Mouse (Mus musculus): Measurements from ENCODE around the gene Atp6v1fnb. TPM values are rescaled to one million over a fixed set of nuclear protein-coding genes. Genes with fewer than 3 reads are reported as not detected.

Gene Atp6v1fnb
- polyA plus RNA-seq, 1 experiment from 2014 or later: not detected

DNA sequence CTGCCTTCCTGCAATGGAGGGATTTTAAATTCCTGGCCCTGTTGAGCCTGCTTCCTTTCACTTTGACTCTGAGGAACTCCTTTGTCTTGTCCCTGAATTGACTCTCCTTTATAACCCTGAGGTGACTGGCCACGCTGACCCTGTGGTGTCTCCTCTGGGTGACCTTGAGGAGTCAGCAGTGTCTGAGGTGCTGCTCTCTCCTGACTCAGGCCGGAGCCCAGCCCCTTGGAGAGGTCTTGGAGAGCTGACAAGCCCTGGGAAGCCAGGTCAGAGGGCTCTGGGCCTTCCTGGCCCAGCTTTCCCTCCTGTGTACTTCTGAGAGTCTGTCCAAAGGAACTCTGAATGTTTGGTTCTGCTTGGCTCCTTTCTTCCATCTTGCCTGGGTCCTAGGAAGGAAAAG is 3.5 kb downstream of the Atp6v1fnb start:
- Histone ChIP-seq H3K27ac (no peak overlapping the region), H3K27me3 (ENCODE audit: insufficient read depth, poor library complexity, severe bottlenecking) (peaks cover 49% of the 10 kb centered on the region), H3K4me1 (replicated peaks) (peaks cover 18% of the 10 kb centered on the region), H3K4me3 (peak overlapping the region; percentile 59; the same call in 1 of the 2 replicates), H3K36me3 (peaks cover 22% of the 10 kb centered on the region), H3K9me3 (no peaks in the 10 kb centered on the region)
- no peak for DNase-seq (ENCODE audit: low spot score)
- WGBS: 46% methylated on average over 2 of the region's 2 CpGs

DNA sequence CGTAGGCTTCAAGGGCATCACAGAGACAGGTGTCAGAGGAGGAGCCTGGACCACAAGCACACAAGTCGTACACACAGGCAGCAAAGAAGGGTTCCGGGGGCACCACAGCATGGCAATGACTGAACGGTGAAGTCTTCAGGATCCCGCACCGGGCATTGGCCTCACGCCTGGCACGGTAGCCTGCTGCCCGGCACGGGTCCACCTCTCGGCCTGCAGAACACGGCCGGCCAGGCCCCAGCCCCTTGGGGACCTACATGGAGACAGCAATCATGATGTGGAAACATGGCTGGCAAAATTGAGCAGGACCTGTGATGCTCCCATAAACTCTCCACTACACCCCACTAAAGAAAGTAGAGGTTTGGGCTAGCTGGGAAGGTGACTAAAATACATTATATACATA is 11.5 kb downstream of the Atp6v1fnb start:
- Histone ChIP-seq H3K27me3 (ENCODE audit: insufficient read depth, poor library complexity, severe bottlenecking) (peaks cover 41% of the 10 kb centered on the region), H3K4me3 (no peak overlapping the region), H3K36me3 (no peaks in the 10 kb centered on the region), H3K27ac (no peak overlapping the region), H3K4me1 (replicated peaks) (peaks cover 14% of the 10 kb centered on the region), H3K9me3 (no peaks in the 10 kb centered on the region)
- DNase-seq (ENCODE audit: low spot score): no peak
- 95% methylated on average over 13 of the region's 13 CpGs for WGBS

DNA sequence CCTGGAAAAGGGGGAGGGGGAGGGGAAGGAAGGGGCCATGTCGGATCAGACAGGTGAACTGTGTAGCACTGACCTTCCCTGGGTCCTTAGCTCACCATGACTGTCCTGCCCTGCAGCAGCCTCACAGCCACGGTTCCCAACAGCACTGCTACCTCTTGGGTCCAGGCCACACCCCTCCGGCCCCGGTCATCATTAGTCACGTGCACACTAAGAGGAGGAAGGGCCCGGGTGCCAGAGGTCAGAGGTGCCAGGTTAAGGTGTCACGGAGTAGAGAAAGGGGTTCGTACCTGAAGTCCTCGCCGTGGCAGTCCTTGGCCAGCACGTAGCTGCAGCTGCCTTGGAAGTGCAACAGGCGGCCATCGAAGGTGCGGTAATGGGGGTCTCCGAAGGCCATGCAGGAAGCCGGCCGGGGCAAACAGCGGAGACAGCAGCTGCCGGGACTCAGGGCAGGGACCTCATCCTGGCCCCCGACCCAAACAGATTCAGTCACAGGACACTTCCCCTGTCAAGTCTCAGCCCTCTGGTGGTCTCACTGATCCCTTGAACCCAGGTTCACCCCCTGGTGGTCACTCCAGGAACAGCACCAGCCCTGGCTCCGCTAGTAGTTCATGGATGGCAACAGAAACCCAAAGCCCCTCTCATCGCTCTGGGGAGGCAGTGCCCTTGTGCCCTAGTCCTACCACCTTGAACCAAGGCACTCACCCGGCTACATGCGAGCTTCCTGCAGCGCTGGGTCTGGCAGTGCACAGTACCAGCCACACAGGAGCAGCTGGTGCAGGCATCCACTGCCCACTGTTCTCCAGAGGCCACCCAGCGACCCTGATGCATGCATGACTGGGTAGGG is 13.7 kb downstream of the Atp6v1fnb start:
- Histone ChIP-seq H3K9me3 (no peaks in the 10 kb centered on the region), H3K36me3 (no peaks in the 10 kb centered on the region), H3K4me3 (peak overlapping the region; percentile 56), H3K27ac (no peak overlapping the region), H3K4me1 (replicated peaks) (peaks cover 14% of the 10 kb centered on the region), H3K27me3 (ENCODE audit: insufficient read depth, poor library complexity, severe bottlenecking) (peaks cover 36% of the 10 kb centered on the region)
- DNase-seq (ENCODE audit: low spot score): peak; percentile 90
- 5% methylated on average over 26 of the region's 26 CpGs for WGBS

DNA sequence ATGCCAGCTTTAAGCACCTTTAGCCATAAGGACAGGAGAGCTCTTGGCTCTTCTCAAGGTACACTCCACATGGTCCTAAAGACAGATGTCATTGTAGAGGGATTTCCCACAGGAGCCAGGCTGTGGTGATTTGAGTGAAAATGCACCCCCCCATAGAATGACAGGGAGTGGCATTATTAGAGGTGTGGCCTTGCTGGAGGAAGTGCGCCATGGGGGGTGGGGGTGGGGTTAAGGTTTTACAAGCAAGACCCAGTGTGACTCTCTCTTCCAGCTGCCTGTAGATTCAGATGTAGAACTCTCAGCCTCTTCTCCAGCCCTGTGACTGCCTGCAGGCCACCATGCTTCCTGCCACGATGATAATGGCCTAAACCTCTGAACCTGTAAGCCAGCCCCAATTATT is 14.7 kb downstream of the Atp6v1fnb start:
- 0 out of 2 replicates have a peak, but pooled peaks cover 4% of the 10 kb centered on the region for H3K36me3 ChIP-seq
- no peak overlapping the region for H3K4me3 ChIP-seq
- H3K9me3 ChIP-seq: no peaks in the 10 kb centered on the region
- peaks cover 45% of the 10 kb centered on the region for H3K27me3 ChIP-seq (ENCODE audit: insufficient read depth, poor library complexity, severe bottlenecking)
- peaks cover 14% of the 10 kb centered on the region for H3K4me1 ChIP-seq (replicated peaks)
- no peak for DNase-seq (ENCODE audit: low spot score)
- WGBS: 48% methylated on average over 2 of the region's 2 CpGs
- H3K27ac ChIP-seq: no peak overlapping the region

DNA sequence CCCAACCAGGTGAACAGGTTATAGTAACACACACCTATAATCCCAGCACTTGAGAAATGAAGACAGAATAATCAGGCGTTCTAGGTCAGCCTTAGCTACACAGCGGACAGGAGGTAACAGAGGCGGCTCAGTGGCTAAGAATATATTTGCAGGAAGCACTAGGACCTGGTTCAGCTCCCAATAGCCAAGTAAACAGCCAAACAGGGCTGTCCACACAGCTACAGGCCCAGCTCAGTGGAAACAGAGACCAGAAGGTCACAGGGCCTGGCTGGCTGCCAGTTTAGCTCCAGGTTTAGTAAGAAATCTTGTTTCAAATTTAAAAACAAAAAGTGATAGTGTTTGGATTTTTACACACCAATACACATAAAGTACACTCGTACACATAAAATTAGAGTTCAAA is 22.9 kb downstream of the Atp6v1fnb start:
- no peak for DNase-seq (ENCODE audit: low spot score)
- H3K27me3 ChIP-seq (ENCODE audit: insufficient read depth, poor library complexity, severe bottlenecking): peaks cover 82% of the 10 kb centered on the region
- no peak overlapping the region for H3K4me3 ChIP-seq
- H3K4me1 ChIP-seq (replicated peaks): peaks cover 21% of the 10 kb centered on the region
- WGBS: 87% methylated on average over 4 of the region's 4 CpGs
- H3K36me3 ChIP-seq: 0 out of 2 replicates have a peak, but pooled peaks cover 9% of the 10 kb centered on the region
- H3K9me3 ChIP-seq: no peaks in the 10 kb centered on the region
- no peak overlapping the region for H3K27ac ChIP-seq

DNA sequence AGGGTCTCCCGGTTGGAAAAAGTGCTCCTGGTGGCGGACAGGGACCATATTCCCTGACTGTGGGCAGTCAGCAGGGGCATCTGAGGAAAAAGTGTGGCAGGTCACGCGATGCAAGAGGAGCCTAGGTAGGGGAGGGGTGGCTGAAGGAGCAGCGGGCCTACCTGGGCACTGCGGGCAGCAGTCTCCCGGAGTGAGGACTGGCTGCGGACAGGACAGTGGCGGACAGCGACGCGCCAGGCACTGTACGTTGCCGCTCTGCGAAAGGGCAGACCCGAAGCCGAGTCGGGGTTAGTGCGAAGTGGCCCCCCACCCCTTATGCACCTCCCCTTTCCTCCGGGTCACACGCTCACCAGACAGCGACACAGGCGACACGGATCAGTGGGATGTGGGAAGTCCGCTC is 25.0 kb downstream of the Atp6v1fnb start:
- 12% methylated on average over 25 of the region's 25 CpGs for WGBS
- Histone ChIP-seq H3K4me1 (replicated peaks) (peaks cover 21% of the 10 kb centered on the region), H3K36me3 (0 out of 2 replicates have a peak, but pooled peaks cover 5% of the 10 kb centered on the region), H3K27me3 (ENCODE audit: insufficient read depth, poor library complexity, severe bottlenecking) (peaks cover 73% of the 10 kb centered on the region), H3K4me3 (peak overlapping the region; percentile 12; the same call in 1 of the 2 replicates), H3K9me3 (no peaks in the 10 kb centered on the region), H3K27ac (no peak overlapping the region)
- no peak for DNase-seq (ENCODE audit: low spot score)

DNA sequence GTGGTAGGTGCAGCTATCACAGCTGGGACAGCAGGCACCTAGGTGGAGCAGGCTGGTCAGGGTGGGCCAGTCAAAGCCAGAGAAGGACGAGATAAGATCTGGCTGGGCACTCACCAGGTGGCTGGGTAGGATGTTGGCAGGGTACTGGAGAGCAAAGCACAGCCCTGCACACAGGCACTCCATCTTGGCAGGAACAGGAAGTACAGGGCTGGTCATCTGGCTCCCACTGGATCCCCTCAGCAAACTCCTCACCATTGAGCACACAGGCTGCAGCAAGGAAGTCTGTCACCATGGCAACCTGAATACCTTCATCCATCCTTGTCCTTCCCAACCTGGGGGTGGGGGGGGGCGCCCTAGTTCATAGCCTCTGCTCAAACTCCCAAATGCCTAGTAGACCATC is 26.6 kb downstream of the Atp6v1fnb start:
- DNase-seq (ENCODE audit: low spot score): no peak
- Histone ChIP-seq H3K4me3 (no peak overlapping the region), H3K36me3 (0 out of 2 replicates have a peak, but pooled peaks cover 5% of the 10 kb centered on the region), H3K27me3 (ENCODE audit: insufficient read depth, poor library complexity, severe bottlenecking) (peaks cover 60% of the 10 kb centered on the region), H3K27ac (no peak overlapping the region), H3K4me1 (replicated peaks) (peaks cover 21% of the 10 kb centered on the region), H3K9me3 (no peaks in the 10 kb centered on the region)
- WGBS: 45% methylated on average over 2 of the region's 2 CpGs

DNA sequence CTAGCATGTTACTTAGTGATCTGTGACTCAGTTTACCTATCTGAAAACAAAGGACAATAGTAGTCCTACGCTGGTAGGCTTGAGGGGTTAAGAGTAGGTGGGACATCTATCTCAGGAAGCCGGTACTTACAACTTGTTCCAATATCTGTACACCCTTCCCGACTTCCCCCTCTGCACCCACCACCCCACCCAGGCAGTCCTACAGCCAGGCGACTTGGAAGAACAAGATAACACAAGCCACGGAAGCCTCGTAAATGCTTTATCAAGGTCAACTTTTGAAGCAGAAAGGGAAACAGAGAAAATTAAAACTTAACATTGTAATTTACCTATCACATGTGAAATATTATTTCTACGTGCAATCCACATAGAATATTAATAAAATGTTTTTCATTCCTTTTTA is 28.9 kb downstream of the Atp6v1fnb start:
- Histone ChIP-seq H3K36me3 (0 out of 2 replicates have a peak, but pooled peaks cover 5% of the 10 kb centered on the region), H3K27me3 (ENCODE audit: insufficient read depth, poor library complexity, severe bottlenecking) (peaks cover 55% of the 10 kb centered on the region), H3K9me3 (no peaks in the 10 kb centered on the region), H3K4me1 (replicated peaks) (peaks cover 21% of the 10 kb centered on the region), H3K27ac (no peak overlapping the region), H3K4me3 (no peak overlapping the region)
- no peak for DNase-seq (ENCODE audit: low spot score)
- WGBS: 88% methylated on average over 7 of the region's 7 CpGs

DNA sequence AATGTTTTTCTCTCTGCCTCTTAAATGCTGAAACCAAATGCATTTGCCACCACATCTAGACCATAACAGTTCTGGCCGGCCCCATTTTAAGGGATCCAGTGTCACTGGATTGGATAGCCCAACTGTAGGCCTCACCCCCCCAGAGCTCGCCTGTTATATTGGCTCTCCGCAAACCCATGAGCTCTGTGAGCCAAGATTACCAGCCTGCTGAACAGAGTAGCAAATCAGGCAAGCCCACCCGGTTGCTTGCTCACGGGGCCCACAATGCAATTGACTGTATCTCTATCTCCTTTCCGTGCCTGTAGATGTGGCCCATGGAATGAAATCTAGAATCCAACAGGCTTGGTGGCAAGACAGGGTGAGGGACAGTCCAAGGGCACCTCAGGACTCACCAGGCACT is 29.6 kb downstream of the Atp6v1fnb start:
- Histone ChIP-seq H3K27ac (no peak overlapping the region), H3K9me3 (no peaks in the 10 kb centered on the region), H3K4me1 (replicated peaks) (peaks cover 18% of the 10 kb centered on the region), H3K36me3 (0 out of 2 replicates have a peak, but pooled peaks cover 5% of the 10 kb centered on the region), H3K27me3 (ENCODE audit: insufficient read depth, poor library complexity, severe bottlenecking) (peaks cover 55% of the 10 kb centered on the region), H3K4me3 (no peak overlapping the region)
- DNase-seq (ENCODE audit: low spot score): no peak
- 91% methylated on average over 6 of the region's 6 CpGs for WGBS

DNA sequence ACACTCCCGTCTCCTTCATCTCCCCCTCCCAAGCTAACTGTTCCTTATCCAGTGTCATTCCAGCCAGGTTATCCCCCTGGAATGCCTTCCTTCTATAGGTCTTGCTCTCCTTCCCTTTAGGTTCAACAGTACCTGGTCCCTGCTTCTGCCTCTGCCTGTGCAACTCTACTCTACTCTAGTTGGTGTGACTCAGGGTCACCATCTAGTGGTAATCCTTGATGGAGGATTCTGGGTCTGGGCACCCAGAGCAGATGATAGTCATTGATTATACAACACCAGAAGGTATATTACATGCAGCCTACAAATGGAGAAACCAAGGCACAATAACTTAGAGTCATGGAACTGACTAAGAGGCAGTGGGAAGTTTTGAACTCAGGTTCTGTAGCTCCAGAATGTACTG is 30.4 kb downstream of the Atp6v1fnb start:
- Histone ChIP-seq H3K9me3 (no peaks in the 10 kb centered on the region), H3K4me3 (no peak overlapping the region), H3K4me1 (replicated peaks) (peaks cover 16% of the 10 kb centered on the region), H3K27me3 (ENCODE audit: insufficient read depth, poor library complexity, severe bottlenecking) (peaks cover 55% of the 10 kb centered on the region), H3K36me3 (0 out of 2 replicates have a peak, but pooled peaks cover 5% of the 10 kb centered on the region), H3K27ac (no peak overlapping the region)
- no peak for DNase-seq (ENCODE audit: low spot score)
- 90% methylated on average over 1 of the region's 1 CpGs for WGBS

DNA sequence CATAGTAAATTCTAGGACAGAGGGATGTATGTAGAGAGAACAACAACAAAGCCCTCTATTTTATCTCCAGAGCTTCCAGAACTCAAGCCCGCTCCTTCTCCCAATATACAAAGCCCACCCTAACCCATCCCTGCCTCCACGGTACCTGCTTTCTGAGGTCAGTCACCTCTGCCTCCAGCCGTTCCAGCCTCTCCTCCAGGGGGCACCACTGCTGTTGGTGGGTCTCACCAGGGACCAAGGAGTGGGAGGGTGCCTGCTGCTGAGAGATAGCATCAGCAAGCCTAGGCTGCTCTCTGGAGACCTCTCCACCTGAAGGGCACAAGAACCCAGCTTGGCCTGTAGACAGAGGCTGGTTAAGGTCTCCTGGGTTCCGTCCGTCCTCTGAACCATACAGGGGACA is 34.3 kb downstream of the Atp6v1fnb start:
- H3K9me3 ChIP-seq: no peaks in the 10 kb centered on the region
- H3K4me3 ChIP-seq: no peak overlapping the region
- no peaks in the 10 kb centered on the region for H3K36me3 ChIP-seq
- WGBS: 83% methylated on average over 5 of the region's 5 CpGs
- H3K27me3 ChIP-seq (ENCODE audit: insufficient read depth, poor library complexity, severe bottlenecking): peaks cover 67% of the 10 kb centered on the region
- no peak overlapping the region for H3K27ac ChIP-seq
- DNase-seq (ENCODE audit: low spot score): no peak
- H3K4me1 ChIP-seq (replicated peaks): peaks cover 31% of the 10 kb centered on the region

DNA sequence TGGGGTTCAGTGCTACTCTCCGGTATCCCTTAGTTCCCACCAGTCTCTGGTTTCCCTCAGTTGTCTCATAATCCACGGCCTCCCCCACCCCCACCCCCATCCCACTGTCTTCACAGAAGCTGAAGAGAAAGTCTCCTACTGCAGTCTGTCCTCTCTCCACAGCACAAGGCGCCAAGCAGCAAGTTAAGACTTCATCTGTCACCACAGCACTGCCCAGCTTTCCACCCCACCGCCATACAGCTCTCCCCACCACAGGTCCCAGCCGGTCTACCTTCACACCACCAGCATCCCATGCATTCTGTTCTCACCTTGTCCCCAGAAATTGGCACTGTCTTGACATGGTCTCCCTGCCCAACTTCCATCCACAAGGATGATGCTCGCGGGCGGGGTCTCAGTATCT is 35.6 kb downstream of the Atp6v1fnb start:
- peaks cover 75% of the 10 kb centered on the region for H3K27me3 ChIP-seq (ENCODE audit: insufficient read depth, poor library complexity, severe bottlenecking)
- H3K4me3 ChIP-seq: peak overlapping the region; percentile 59
- WGBS: 27% methylated on average over 8 of the region's 8 CpGs
- no peaks in the 10 kb centered on the region for H3K36me3 ChIP-seq
- peaks cover 31% of the 10 kb centered on the region for H3K4me1 ChIP-seq (replicated peaks)
- H3K9me3 ChIP-seq: no peaks in the 10 kb centered on the region
- H3K27ac ChIP-seq: 0 out of 2 replicates have a peak overlapping the region, but pooled peaks have one; percentile 85
- DNase-seq (ENCODE audit: low spot score): no peak
